Mouse (Mus musculus): Measurements from ENCODE around the gene Pramel5.
"Not testable (repeated sequence)": the region's sequence is repeated elsewhere in the genome, so short reads cannot be mapped to it uniquely, and the experiment has no call there.

The Pramel5 gene

DNA sequence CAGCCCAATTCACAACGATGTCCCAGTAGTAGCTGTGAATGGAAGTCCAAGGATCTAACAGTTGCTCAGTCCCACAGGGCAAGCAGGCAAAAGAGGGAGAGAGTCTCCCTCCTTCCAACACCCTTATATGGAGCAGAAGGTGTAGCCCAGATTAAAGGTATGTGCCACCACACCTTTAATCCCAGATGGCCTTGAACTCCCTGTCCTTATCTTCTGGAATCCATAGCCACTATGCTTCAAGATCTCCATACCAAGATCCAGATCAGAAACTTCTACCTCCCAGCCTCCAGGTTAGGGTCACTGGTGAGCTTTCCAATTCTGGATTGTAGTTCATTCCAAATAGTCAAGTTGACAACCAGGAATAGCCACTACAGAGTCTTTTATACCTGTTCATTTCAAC, at the start of gene Pramel5:
Gene Pramel5, minus strand, starts transcription at position 101 of the 400 bp plus-strand sequence.
- DNase-seq, result not testable (repeated sequence)

DNA sequence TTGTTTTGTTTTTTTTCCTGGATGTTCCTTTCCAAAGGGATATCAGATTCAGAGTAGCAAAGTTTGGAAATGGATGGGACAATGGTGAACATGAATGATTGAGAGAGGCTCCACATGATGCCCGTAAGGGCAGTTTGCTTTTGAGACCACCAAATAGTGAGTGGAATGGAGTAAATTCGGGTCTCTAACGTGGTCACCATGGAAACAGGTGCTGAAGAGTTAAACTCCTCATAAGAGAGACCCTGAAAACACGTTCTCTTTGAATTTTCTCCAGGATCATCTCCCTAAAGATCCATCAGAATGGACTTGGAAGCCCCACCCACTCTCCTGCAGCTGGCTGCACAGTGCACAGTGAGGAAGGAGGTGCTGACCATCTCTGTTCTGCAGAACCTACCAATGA, 49.7 kb upstream of the Pramel5 start, which contains the start of gene Gm13128:
Gene Gm13128, plus strand, starts transcription at position 301 of the 400 bp plus-strand sequence.
- not testable (repeated sequence) for DNase-seq

DNA sequence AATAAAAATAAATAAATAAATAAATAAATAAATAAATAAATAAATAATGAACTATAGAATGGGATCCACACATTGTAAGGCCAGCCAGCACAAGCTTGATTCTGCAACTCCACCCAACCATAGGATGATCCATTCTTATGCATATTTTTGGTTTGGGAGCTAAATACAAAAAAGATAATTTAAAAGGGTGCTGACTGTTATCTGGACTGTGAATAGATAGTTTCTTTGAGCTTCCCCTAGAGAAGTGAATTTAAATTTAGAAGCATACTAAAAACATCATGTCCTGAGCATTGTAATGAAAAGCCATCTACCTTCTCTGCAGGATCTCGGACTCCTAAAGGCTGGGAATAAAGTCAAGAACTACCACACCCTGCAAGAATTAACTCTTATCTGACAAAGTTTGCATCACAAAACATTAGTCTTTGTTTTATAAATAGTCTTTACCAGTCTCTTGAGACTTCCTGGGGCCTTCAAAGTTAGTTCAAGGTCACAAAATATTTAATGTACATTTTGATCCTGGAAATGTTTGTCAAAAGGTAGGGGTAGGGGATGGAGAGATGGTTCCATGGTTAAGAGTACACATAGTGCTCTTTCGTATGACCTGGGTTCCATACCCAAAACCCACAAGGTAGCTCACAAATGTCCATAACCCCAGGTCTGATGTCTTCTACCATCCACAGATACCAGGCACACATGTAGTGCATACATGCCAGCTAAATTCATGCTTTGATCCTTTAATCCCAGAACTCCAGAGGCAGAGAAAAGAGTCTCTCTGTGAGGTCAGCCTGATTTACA, 32.6 kb upstream of the Pramel5 start:
- DNase-seq, result not testable (repeated sequence)

DNA sequence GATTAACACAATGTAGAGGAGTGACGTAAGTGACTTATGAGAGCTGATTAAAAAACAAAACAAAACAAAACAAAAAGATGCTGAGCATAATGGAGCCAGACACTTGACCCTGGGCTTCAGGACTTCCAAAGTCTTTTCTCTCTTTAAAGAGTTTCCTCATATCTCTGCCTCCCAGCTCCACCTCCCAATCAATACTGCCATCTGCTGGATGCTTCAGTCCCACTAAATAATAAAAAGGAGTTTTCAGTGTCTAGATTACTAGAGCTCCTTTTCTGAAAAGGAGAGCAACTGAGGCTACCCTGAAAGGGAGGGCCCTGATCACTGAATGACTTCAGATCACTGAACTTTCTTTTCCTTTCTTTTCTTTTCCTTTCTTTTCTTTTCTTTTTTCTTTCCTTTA, 19.1 kb upstream of the Pramel5 start:
- not testable (repeated sequence) for DNase-seq

DNA sequence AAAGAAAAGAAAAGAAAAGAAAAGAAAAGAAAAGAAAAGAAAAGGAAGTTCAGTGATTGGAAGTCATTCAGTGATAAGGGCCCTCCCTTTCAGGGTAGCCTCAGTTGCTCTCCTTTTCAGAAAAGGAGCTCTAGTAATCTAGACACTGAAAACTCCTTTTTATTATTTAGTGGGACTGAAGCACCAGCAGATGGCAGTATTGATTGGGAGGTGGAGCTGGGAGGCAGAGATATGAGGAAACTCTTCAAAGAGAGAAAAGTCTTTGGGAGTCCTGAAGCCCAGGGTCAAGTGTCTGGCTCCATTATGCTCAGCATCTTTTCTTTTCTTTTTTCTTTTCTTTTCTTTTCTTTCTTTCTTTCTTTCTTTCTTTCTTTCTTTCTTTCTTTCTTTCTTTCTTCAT, 25.5 kb downstream of the Pramel5 start:
- not testable (repeated sequence) for DNase-seq
